Mouse (Mus musculus) MEL (cell line): ENCODE data around the gene 4930432K21Rik. TPM values are rescaled to one million over a fixed set of nuclear protein-coding genes. Genes with fewer than 3 reads are reported as not detected.

Source experiments
- DNase-seq: peaks from one replicate; pipeline ENCODE4 v3.0.0; 2011; ENCODE audit warnings: low read depth, low spot score
- H3K27ac ChIP-seq: 2 replicates; pipeline ENCODE4 v1.5.1; 2012; ENCODE audit warnings: low read depth, mild to moderate bottlenecking, control low read depth, low read length, moderate library complexity; ENCODE audit not compliant: control insufficient read depth
- H3K27me3 ChIP-seq, 2 experiments: fragments of 150-350 bp in 1 of 2; sonication (generic) in 1 of 2; 2 replicates each; pipeline ENCODE4 v1.6.1; 2012; ENCODE audit warnings: low read length in 2 of 2, mild to moderate bottlenecking in 2 of 2, improper control_type of control experiment in 1 of 2, moderate library complexity in 1 of 2; ENCODE audit not compliant: insufficient read depth in 2 of 2, control insufficient read depth in 1 of 2
- H3K36me3 ChIP-seq, 2 experiments: 2 replicates each; pipeline ENCODE4 v1.6.1; 2012 to 2014; ENCODE audit warnings: low read length in 2 of 2, improper control_type of control experiment in 1 of 2, inconsistent platforms in 1 of 2, mild to moderate bottlenecking in 1 of 2; ENCODE audit not compliant: insufficient read depth in 2 of 2, control insufficient read depth in 1 of 2
- H3K4me1 ChIP-seq, 2 experiments: fragments of 150-350 bp in 1 of 2; sonication (generic) in 1 of 2; 2 replicates each; pipeline ENCODE4 v1.6.1; 2012; ENCODE audit warnings: low read length in 2 of 2, improper control_type of control experiment in 1 of 2, mild to moderate bottlenecking in 1 of 2; ENCODE audit not compliant: insufficient read depth in 2 of 2, control insufficient read depth in 1 of 2
- H3K4me3 ChIP-seq, 2 experiments: fragments of 150-350 bp in 1 of 2; sonication (generic) in 1 of 2; 2 replicates each; pipeline ENCODE4 v1.5.1; 2012; ENCODE audit warnings: low read depth in 2 of 2, low read length in 2 of 2, mild to moderate bottlenecking in 2 of 2, moderate library complexity in 2 of 2, control low read depth in 1 of 2, improper control_type of control experiment in 1 of 2; ENCODE audit not compliant: control insufficient read depth in 1 of 2, insufficient read depth in 1 of 2
- H3K79me2 ChIP-seq: 2 replicates; pipeline ENCODE4 v1.6.1; 2012; ENCODE audit warnings: mild to moderate bottlenecking, low read length, moderate library complexity; ENCODE audit not compliant: control insufficient read depth, poor library complexity, insufficient read depth
- H3K9ac ChIP-seq: 2 replicates; pipeline ENCODE4 v1.6.1; 2012; ENCODE audit warnings: low read depth, mild to moderate bottlenecking, control low read depth, low read length, moderate library complexity; ENCODE audit not compliant: control insufficient read depth, poor library complexity, severe bottlenecking
- H3K9me3 ChIP-seq: fragments of 150-350 bp; sonication (generic); replicated peaks from 2 replicates; pipeline ENCODE4 v1.6.1; 2012; ENCODE audit warnings: mild to moderate bottlenecking, low read length, improper control_type of control experiment, moderate library complexity; ENCODE audit not compliant: insufficient read depth
- BHLHE40 ChIP-seq: IDR thresholded peaks from 2 replicates; pipeline ENCODE4 v1.6.1; 2012; ENCODE audit warnings: low read depth, mild to moderate bottlenecking, inconsistent platforms, low read length, improper control_type of control experiment, borderline replicate concordance
- CHD1 ChIP-seq: IDR thresholded peaks from 2 replicates; pipeline ENCODE4 v1.6.1; 2012; ENCODE audit warnings: low read depth, mild to moderate bottlenecking, inconsistent platforms, low read length, improper control_type of control experiment
- CHD2 ChIP-seq: IDR thresholded peaks from 2 replicates; pipeline ENCODE4 v1.6.1; 2011; ENCODE audit warnings: low read length, improper control_type of control experiment
- CTCF ChIP-seq, 3 experiments: IDR thresholded peaks in 2 of 3; conservative IDR thresholded peaks in 1 of 3; 2 replicates each; pipeline ENCODE4 v1.5.1; 2011 to 2012; ENCODE audit warnings: low read length in 3 of 3, low read depth in 2 of 3, mild to moderate bottlenecking in 2 of 3, improper control_type of control experiment in 1 of 3, inconsistent platforms in 1 of 3, mixed read lengths in 1 of 3, moderate library complexity in 1 of 3; ENCODE audit not compliant: control insufficient read depth in 1 of 3, insufficient read depth in 1 of 3, poor library complexity in 1 of 3, severe bottlenecking in 1 of 3
- ELF1 ChIP-seq: IDR thresholded peaks from 2 replicates; pipeline ENCODE4 v1.6.1; 2014; ENCODE audit warnings: low read depth, mild to moderate bottlenecking, inconsistent platforms, low read length, improper control_type of control experiment, moderate library complexity
- EP300 ChIP-seq, 2 experiments: IDR thresholded peaks; 2 replicates each; pipeline ENCODE4 v1.6.1; 2011; ENCODE audit warnings: improper control_type of control experiment in 2 of 2, low read length in 2 of 2, low read depth in 1 of 2, mild to moderate bottlenecking in 1 of 2
- ETS1 ChIP-seq: IDR thresholded peaks from 2 replicates; pipeline ENCODE4 v1.6.1; 2012; ENCODE audit warnings: low read depth, mild to moderate bottlenecking, inconsistent platforms, low read length, improper control_type of control experiment, moderate library complexity
- GABPA ChIP-seq: IDR thresholded peaks from 2 replicates; pipeline ENCODE4 v1.6.1; 2012; ENCODE audit warnings: low read depth, mild to moderate bottlenecking, inconsistent platforms, low read length, improper control_type of control experiment, moderate library complexity
- JUND ChIP-seq: IDR thresholded peaks from 2 replicates; pipeline ENCODE4 v1.6.1; 2011; ENCODE audit warnings: low read depth, mild to moderate bottlenecking, improper control_type of control experiment, low read length
- KAT2A ChIP-seq: conservative IDR thresholded peaks from 2 replicates; pipeline ENCODE4 v1.6.1; 2012; ENCODE audit warnings: low read depth, low read length, improper control_type of control experiment, inconsistent platforms
- MAX ChIP-seq: IDR thresholded peaks from 2 replicates; pipeline ENCODE4 v1.6.1; 2011; ENCODE audit warnings: low read length, improper control_type of control experiment
- MAZ ChIP-seq: IDR thresholded peaks from 2 replicates; pipeline ENCODE4 v1.6.1; 2012; ENCODE audit warnings: low read depth, mild to moderate bottlenecking, inconsistent platforms, low read length, improper control_type of control experiment
- MEF2A ChIP-seq: IDR thresholded peaks from 2 replicates; pipeline ENCODE4 v1.6.1; 2014; ENCODE audit warnings: low read depth, mild to moderate bottlenecking, inconsistent platforms, low read length, improper control_type of control experiment; ENCODE audit not compliant: poor library complexity, insufficient replicate concordance, severe bottlenecking; ENCODE audit errors: extremely low read depth
- MYB ChIP-seq: IDR thresholded peaks from 2 replicates; pipeline ENCODE4 v1.6.1; 2011; ENCODE audit warnings: mild to moderate bottlenecking, low read depth, low read length, improper control_type of control experiment
- MYC ChIP-seq: IDR thresholded peaks from 2 replicates; pipeline ENCODE4 v1.6.1; 2011; ENCODE audit warnings: low read depth, mild to moderate bottlenecking, low read length, improper control_type of control experiment, moderate library complexity
- NELFE ChIP-seq: IDR thresholded peaks from 2 replicates; pipeline ENCODE4 v1.6.1; 2011; ENCODE audit warnings: low read depth, low read length, improper control_type of control experiment
- NRF1 ChIP-seq: IDR thresholded peaks from 2 replicates; pipeline ENCODE4 v1.6.1; 2014; ENCODE audit warnings: low read depth, mild to moderate bottlenecking, inconsistent platforms, low read length, improper control_type of control experiment, moderate library complexity; ENCODE audit not compliant: poor library complexity, insufficient read depth, severe bottlenecking
- POLR2A ChIP-seq, 2 experiments: IDR thresholded peaks; 2 replicates each; pipeline ENCODE4 v1.6.1; 2011 to 2012; ENCODE audit warnings: low read length in 2 of 2, mild to moderate bottlenecking in 2 of 2, control low read depth in 1 of 2, improper control_type of control experiment in 1 of 2, low read depth in 1 of 2, moderate library complexity in 1 of 2; ENCODE audit not compliant: control insufficient read depth in 1 of 2, insufficient read depth in 1 of 2, poor library complexity in 1 of 2
- POLR2AphosphoS2 ChIP-seq: IDR thresholded peaks from 2 replicates; pipeline ENCODE4 v1.6.1; 2011; ENCODE audit warnings: low read length, improper control_type of control experiment
- RAD21 ChIP-seq: IDR thresholded peaks from 2 replicates; pipeline ENCODE4 v1.6.1; 2011; ENCODE audit warnings: mild to moderate bottlenecking, low read depth, low read length, improper control_type of control experiment
- SIN3A ChIP-seq: IDR thresholded peaks from 2 replicates; pipeline ENCODE4 v1.6.1; 2012; ENCODE audit warnings: low read length, improper control_type of control experiment, inconsistent platforms
- SMC3 ChIP-seq: IDR thresholded peaks from 2 replicates; pipeline ENCODE4 v1.6.1; 2011; ENCODE audit warnings: low read depth, low read length, improper control_type of control experiment
- TBP ChIP-seq: IDR thresholded peaks from 2 replicates; pipeline ENCODE4 v1.8.0; 2011; ENCODE audit warnings: low read depth, low read length, improper control_type of control experiment
- UBTF ChIP-seq: IDR thresholded peaks from 2 replicates; pipeline ENCODE4 v1.6.1; 2012; ENCODE audit warnings: low read depth, mild to moderate bottlenecking, inconsistent platforms, low read length, improper control_type of control experiment, moderate library complexity, borderline replicate concordance; ENCODE audit not compliant: insufficient read depth
- USF1 ChIP-seq: IDR thresholded peaks from 2 replicates; pipeline ENCODE4 v1.6.1; 2014; ENCODE audit warnings: low read depth, mild to moderate bottlenecking, inconsistent platforms, low read length, improper control_type of control experiment, moderate library complexity
- USF2 ChIP-seq, 2 experiments: IDR thresholded peaks; 2 replicates each; pipeline ENCODE4 v1.6.1; 2011 to 2012; ENCODE audit warnings: improper control_type of control experiment in 2 of 2, low read length in 2 of 2, borderline replicate concordance in 1 of 2, inconsistent platforms in 1 of 2, low read depth in 1 of 2, mild to moderate bottlenecking in 1 of 2; ENCODE audit not compliant: insufficient read depth in 1 of 2
- ZC3H11A ChIP-seq: IDR thresholded peaks from 2 replicates; pipeline ENCODE4 v1.6.1; 2012; ENCODE audit warnings: low read depth, mild to moderate bottlenecking, inconsistent platforms, low read length, improper control_type of control experiment
- ZMIZ1 ChIP-seq: IDR thresholded peaks from 2 replicates; pipeline ENCODE4 v1.6.1; 2012; ENCODE audit warnings: low read depth, mild to moderate bottlenecking, inconsistent platforms, low read length, improper control_type of control experiment, moderate library complexity
- polyA plus RNA-seq, 2 experiments: library from polyadenylated mRNA; stranded (reverse) in 1 of 2; unstranded in 1 of 2; fragments of >175 nt in 1 of 2; fragments of >200 nt in 1 of 2; gene quantifications; 2 replicates each; pipeline versions ENCODE4 v1.2.1 to v1.2.4; 2012; ENCODE audit warnings: low replicate concordance in 2 of 2, low read depth in 1 of 2; ENCODE audit not compliant: insufficient read length in 2 of 2, insufficient read depth in 1 of 2, missing spikeins in 1 of 2
- total RNA-seq: library from RNA; depleted of rRNA; stranded (reverse); fragments of 300-350 nt; gene quantifications from 2 replicates; pipeline ENCODE4 v1.2.3, GENCODE M21; 2012

4930432K21Rik gene
- total and polyA plus RNA-seq, 3 experiments = 2.2 to 3.0 TPM; not detected in 1

DNA sequence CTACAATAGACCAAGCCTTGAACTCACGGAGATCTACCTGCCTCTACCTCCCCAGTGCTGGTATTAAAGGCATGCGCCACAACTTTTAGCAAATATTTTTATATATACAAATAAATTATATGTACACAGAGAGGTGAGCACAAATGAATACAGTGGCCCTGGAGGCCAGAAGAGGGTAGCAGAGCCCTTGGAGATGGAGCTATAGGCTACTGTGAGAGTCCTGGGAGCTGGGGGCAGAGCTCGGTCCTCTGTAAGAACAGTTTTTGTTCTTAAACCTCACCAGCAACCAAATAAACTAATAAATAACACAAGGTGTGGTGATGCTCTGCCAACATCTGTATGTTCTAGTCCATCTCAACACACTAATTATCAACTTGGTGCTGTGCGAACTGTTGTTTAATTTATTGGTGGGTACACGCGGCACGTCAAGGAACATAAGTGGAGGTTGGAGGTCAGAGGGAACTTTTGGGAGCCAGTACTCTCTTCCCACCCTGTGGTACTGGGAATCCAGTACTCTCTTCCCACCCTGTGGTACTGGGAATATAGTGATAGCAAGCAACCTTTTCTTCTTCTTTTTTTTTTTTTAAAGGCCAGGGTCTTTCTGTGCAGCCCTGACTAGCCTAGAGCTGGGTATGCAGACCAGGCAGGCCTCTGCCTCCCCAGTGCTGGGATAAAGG is 42.5 kb downstream of the 4930432K21Rik start:
- H3K27ac ChIP-seq = no peak overlapping the region
- H3K9ac ChIP-seq = no peak overlapping the region
- TF ChIP-seq NRF1 = no peak
- peak; percentile 60 for TF ChIP-seq ZC3H11A
- peak; percentile 41 to 68 (median 57) for TF ChIP-seq CTCF (IDR thresholded peaks at IDR 0.05 in 2 of 3, conservative IDR thresholded peaks at IDR 0.05 in 1 of 3; ENCODE audit: control insufficient read depth in 1 of 3, insufficient read depth in 1 of 3, low read depth in 2 of 3, low read length in 3 of 3, poor library complexity in 1 of 3, severe bottlenecking in 1 of 3)
- no peak for TF ChIP-seq GABPA
- peak; percentile 72 for TF ChIP-seq RAD21
- peak; percentile 57 for TF ChIP-seq SMC3
- H3K36me3 ChIP-seq = peaks cover 0 to 8% of the 10 kb centered on the region in 2 experiments; a peak in 2 of 4 replicates
- H3K4me1 ChIP-seq = peaks cover 4 to 12% of the 10 kb centered on the region in 2 experiments
- DNase-seq = peak; percentile 75
- H3K4me3 ChIP-seq = no peak overlapping the region
- no peaks in the 10 kb centered on the region for H3K9me3 ChIP-seq
- H3K79me2 ChIP-seq = peaks cover 1% of the 10 kb centered on the region; the same call in 1 of the 2 replicates
- no peaks in the 10 kb centered on the region for H3K27me3 ChIP-seq

GRCm38 (mm10) chr8:84192023-84192422 is 44.2 kb downstream of the 4930432K21Rik start:
- Histone ChIP-seq H3K79me2 (peaks cover 1% of the 10 kb centered on the region; the same call in 1 of the 2 replicates), H3K4me3 (peak overlapping the region; percentile 49 to 64), H3K27ac (peak overlapping the region; percentile 94), H3K36me3 (peaks cover 0 to 8% of the 10 kb centered on the region in 2 experiments; a peak in 2 of 4 replicates), H3K4me1 (peaks cover 4 to 12% of the 10 kb centered on the region in 2 experiments), H3K9me3 (no peaks in the 10 kb centered on the region), H3K27me3 (no peaks in the 10 kb centered on the region), H3K9ac (peak overlapping the region; percentile 76)
- TF ChIP-seq POLR2A (IDR thresholded peaks at IDR 0.05; ENCODE audit: control insufficient read depth in 1 of 2, insufficient read depth in 1 of 2, low read depth in 1 of 2, low read length in 2 of 2, poor library complexity in 1 of 2) = peak in 1 of 2 experiments; percentile 36; a peak in 1 of 4 replicates
- peak; percentile 18; the same call in 1 of the 2 replicates for TF ChIP-seq CHD2
- TF ChIP-seq SMC3 = no peak
- no peak for TF ChIP-seq MYB
- no peak for TF ChIP-seq MAX
- TF ChIP-seq MEF2A = no peak
- TF ChIP-seq MYC = no peak
- TF ChIP-seq NELFE = peak; percentile 9; the same call in 1 of the 2 replicates
- no peak for TF ChIP-seq ZC3H11A
- TF ChIP-seq MAZ = peak; percentile 29; the same call in 1 of the 2 replicates
- no peak for TF ChIP-seq ELF1
- peak; percentile 87 for TF ChIP-seq ETS1
- no peak for TF ChIP-seq BHLHE40
- TF ChIP-seq JUND = peak; percentile 85
- no peak for TF ChIP-seq SIN3A
- TF ChIP-seq USF1 = no peak
- no peak for TF ChIP-seq KAT2A
- TF ChIP-seq USF2 (IDR thresholded peaks at IDR 0.05; ENCODE audit: borderline replicate concordance in 1 of 2, insufficient read depth in 1 of 2, low read depth in 1 of 2, low read length in 2 of 2) = no peak
- no peak for TF ChIP-seq POLR2AphosphoS2
- TF ChIP-seq EP300 (IDR thresholded peaks at IDR 0.05; ENCODE audit: low read depth in 1 of 2, low read length in 2 of 2) = peak; percentile 55 to 64; a peak in 3 of 4 replicates
- peak; percentile 51; the same call in 1 of the 2 replicates for TF ChIP-seq TBP
- TF ChIP-seq CHD1 = no peak
- no peak for TF ChIP-seq ZMIZ1
- TF ChIP-seq UBTF = no peak
- no peak for TF ChIP-seq GABPA
- peak; percentile 86 for DNase-seq
